Mouse (Mus musculus) intestine, postnatal 0 days (tissue): ENCODE data around the gene Ell. TPM values are rescaled to one million over a fixed set of nuclear protein-coding genes. Genes with fewer than 3 reads are reported as not detected.
A peak's percentile ranks its signal among the peaks of the same experiment; 100 is the strongest.

Source experiments
- ATAC-seq: fragments of 200-750 bp; cut with Nextera tagmentation; 2 replicates; pipeline ENCODE4 v1.8.0; 2017; ENCODE audit warnings: mild to moderate bottlenecking, moderate TSS enrichment, moderate library complexity
- H3K27ac ChIP-seq: fragments of 300-500 bp; sonication (generic); 2 replicates; pipeline ENCODE4 v1.5.1; 2014; ENCODE audit warnings: mild to moderate bottlenecking, low read depth, low read length, moderate library complexity
- H3K27me3 ChIP-seq: fragments of 300-500 bp; sonication (generic); replicated peaks from 2 replicates; pipeline ENCODE4 v1.6.1; 2014; ENCODE audit warnings: low read length, mixed read lengths; ENCODE audit not compliant: control insufficient read depth, insufficient read depth
- H3K36me3 ChIP-seq: fragments of 300-500 bp; sonication (generic); 2 replicates; pipeline ENCODE4 v1.6.1; 2014; ENCODE audit warnings: mild to moderate bottlenecking, moderate library complexity; ENCODE audit not compliant: control insufficient read depth, insufficient read depth
- H3K4me1 ChIP-seq: fragments of 300-500 bp; sonication (generic); replicated peaks from 2 replicates; pipeline ENCODE4 v1.6.1; 2014; ENCODE audit warnings: antibody characterized with exemption, low read length, mixed read lengths; ENCODE audit not compliant: control insufficient read depth, insufficient read depth
- H3K4me2 ChIP-seq: fragments of 300-500 bp; sonication (generic); replicated peaks from 2 replicates; pipeline ENCODE4 v1.6.1; 2014; ENCODE audit warnings: low read depth, mild to moderate bottlenecking, moderate library complexity
- H3K4me3 ChIP-seq: fragments of 300-500 bp; sonication (generic); 2 replicates; pipeline ENCODE4 v1.5.1; 2014; ENCODE audit warnings: low read depth, low read length
- H3K9ac ChIP-seq: fragments of 300-500 bp; sonication (generic); 2 replicates; pipeline ENCODE4 v1.6.1; 2014; ENCODE audit warnings: mild to moderate bottlenecking, low read depth, low read length
- H3K9me3 ChIP-seq: fragments of 300-500 bp; sonication (generic); 2 replicates; pipeline ENCODE4 v1.6.1; 2016; ENCODE audit warnings: mixed run types; ENCODE audit not compliant: control insufficient read depth
- CTCF ChIP-seq: sonication (generic); IDR thresholded peaks from 2 replicates; pipeline ENCODE4 v1.5.1; 2016; ENCODE audit warnings: low read depth, mild to moderate bottlenecking, control low read depth, antibody characterized with exemption, moderate library complexity
- WGBS: fragments of 180-500 bp; shearing (Covaris S2); extraction: QIAGEN DNeasy Blood & Tissue Kit; methylation state at CpG from one replicate; pipeline ENCODE4 v1.1.7; 2014; 5-methylcytosine and 5-hydroxymethylcytosine counted together
- polyA plus RNA-seq: library from polyadenylated mRNA; unstranded; fragments of >200 nt; fragmentation: Nextera tagmentation; extraction: Ambion mirVana; gene quantifications from 2 replicates; pipeline ENCODE4 v1.2.1, GENCODE M21; 2015

The Ell gene
- polyA plus RNA-seq, 1 experiment from 2014 or later = 13.0 TPM

DNA sequence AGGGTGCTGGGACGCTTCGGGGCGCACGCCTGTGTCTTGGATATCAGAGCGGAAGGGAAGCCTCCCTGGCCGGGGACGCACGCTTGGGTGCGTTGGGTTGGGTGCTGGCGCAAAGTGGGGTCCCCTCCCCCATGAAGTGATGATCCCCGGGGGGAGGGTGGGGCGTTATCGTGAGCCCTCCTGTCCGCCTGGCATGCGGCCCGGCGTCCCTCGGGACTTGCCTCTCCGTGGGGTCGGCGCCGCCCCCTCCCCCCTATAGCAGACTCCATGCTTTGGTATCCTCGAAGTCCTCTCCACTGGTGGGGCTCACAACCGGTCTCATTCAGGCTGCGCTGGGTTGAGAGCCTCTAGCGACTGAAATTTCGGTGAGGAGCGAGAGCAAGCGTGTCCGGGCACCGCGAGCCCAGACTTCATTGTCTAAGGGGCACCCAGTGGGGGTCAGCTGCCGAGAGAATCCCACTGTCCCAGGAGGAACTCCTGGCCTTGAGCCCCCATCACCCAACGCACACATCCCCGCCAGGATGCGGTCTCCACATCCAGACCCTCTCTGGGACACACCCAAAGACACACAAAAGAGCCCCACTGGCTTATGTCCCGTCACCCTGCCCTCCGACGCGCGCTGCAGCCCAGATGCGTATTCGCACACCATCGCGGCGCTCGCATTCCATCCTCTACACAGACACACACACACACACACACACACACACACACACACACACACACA lies 45.4 kb upstream of the Ell start:
- no peak overlapping the region for H3K27ac ChIP-seq
- H3K27me3 ChIP-seq = peaks cover 95% of the 10 kb centered on the region
- H3K4me3 ChIP-seq = peak overlapping the region; percentile 42
- no peaks in the 10 kb centered on the region for H3K9me3 ChIP-seq
- peak overlapping the region; percentile 71; the same call in 1 of the 2 replicates for H3K4me2 ChIP-seq
- under 1% methylated on average over 46 of the region's 47 CpGs for WGBS
- no peak for ATAC-seq
- TF ChIP-seq CTCF = no peak
- no peak overlapping the region for H3K9ac ChIP-seq
- H3K36me3 ChIP-seq = no peaks in the 10 kb centered on the region
- peaks cover 6% of the 10 kb centered on the region; the same call in 1 of the 2 replicates for H3K4me1 ChIP-seq

DNA sequence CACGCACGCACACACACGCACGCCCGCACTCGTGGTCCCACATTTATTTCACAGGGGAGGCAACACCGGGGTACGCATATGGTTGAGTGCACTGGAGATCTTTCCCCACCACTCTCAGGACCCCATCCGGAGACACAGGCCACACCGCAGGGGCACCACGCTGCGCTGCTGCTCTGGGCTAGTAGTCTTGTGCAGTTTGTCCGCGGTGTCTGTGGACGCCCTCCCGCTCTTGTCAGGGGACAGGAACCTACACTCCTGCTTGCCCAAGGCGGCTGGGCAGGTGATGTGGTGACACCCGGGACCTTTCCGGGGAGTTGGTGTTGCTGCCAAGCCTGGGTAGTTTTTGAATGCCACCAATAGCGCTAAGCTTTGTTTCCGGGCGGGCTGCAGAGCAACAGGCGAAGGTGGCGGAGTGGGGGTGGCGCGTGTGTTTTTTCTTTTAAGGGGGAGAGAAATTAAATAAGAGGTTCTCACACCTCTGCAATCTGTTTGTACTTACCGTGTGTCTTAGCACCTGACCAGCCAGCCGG lies 44.8 kb upstream of the Ell start:
- Histone ChIP-seq H3K4me3 (no peak overlapping the region), H3K4me2 (no peak overlapping the region), H3K4me1 (peaks cover 1% of the 10 kb centered on the region; the same call in 1 of the 2 replicates), H3K9ac (no peak overlapping the region), H3K27ac (no peak overlapping the region), H3K9me3 (no peaks in the 10 kb centered on the region), H3K36me3 (no peaks in the 10 kb centered on the region), H3K27me3 (peaks cover 95% of the 10 kb centered on the region)
- WGBS = 4% methylated on average over 28 of the region's 28 CpGs
- TF ChIP-seq CTCF = no peak
- ATAC-seq = no peak

DNA sequence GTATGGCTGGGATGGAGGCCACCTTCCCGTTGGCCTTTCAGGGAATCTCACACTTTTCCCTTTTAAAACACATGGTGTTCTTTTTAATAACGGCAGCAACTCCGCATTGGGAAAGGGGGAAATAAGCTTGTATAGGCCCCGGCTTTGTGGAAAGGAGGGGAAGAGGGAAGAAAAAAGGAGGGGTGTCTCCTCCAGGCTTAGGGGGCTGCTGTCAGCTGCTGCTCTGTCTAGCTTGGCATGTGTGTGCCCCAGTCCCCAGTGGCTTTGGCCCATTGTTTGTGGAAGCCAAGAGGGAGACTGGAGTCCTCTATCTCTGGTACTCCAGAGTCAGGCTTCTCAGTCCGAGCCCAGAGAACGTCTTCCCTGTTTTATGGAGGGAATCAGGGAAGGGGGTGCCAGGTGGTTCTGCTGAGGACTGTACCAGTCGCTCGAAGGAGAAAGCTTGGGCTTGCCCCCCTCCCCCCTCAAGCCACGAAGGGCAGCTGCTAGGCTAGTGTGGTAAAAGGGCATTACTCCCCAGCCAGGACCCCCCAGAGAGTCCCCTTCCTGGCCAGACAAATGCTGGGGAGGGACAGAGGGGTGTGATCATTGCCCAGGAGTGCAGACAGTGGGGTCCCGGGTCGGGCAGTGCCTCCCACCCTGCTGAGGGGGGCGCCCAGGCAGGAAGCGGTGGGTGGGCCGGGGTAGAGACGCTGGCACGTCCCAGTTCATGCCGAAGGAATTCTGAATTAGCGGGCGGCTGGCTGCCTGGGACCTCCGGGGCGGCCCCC lies 44.1 kb upstream of the Ell start:
- no peak overlapping the region for H3K4me2 ChIP-seq
- no peaks in the 10 kb centered on the region for H3K4me1 ChIP-seq
- H3K36me3 ChIP-seq = no peaks in the 10 kb centered on the region
- H3K27ac ChIP-seq = no peak overlapping the region
- peaks cover 94% of the 10 kb centered on the region for H3K27me3 ChIP-seq
- ATAC-seq = no peak
- no peak overlapping the region for H3K9ac ChIP-seq
- H3K9me3 ChIP-seq = no peaks in the 10 kb centered on the region
- TF ChIP-seq CTCF = no peak
- 8% methylated on average over 19 of the region's 21 CpGs for WGBS
- H3K4me3 ChIP-seq = no peak overlapping the region

DNA sequence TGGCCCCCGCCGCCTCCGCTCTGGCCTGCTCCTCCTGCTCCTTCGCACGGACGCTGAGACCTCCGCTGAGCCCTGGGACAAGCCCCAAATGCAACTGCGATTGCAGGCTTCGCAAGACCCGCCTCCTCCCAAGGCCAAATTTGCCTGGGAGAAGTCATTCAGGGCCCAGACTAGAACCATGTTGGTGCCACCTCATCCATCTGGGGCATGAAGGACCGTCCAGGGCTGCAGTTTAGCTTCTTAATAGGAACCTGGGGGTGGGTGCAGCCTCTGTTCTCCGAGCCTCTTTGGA lies 43.5 kb upstream of the Ell start:
- Histone ChIP-seq H3K36me3 (no peaks in the 10 kb centered on the region), H3K4me2 (no peak overlapping the region), H3K9ac (no peak overlapping the region), H3K27me3 (peaks cover 92% of the 10 kb centered on the region), H3K4me3 (no peak overlapping the region), H3K27ac (no peak overlapping the region), H3K4me1 (no peaks in the 10 kb centered on the region), H3K9me3 (no peaks in the 10 kb centered on the region)
- 13% methylated on average over 11 of the region's 12 CpGs for WGBS
- TF ChIP-seq CTCF = no peak
- ATAC-seq = no peak

DNA sequence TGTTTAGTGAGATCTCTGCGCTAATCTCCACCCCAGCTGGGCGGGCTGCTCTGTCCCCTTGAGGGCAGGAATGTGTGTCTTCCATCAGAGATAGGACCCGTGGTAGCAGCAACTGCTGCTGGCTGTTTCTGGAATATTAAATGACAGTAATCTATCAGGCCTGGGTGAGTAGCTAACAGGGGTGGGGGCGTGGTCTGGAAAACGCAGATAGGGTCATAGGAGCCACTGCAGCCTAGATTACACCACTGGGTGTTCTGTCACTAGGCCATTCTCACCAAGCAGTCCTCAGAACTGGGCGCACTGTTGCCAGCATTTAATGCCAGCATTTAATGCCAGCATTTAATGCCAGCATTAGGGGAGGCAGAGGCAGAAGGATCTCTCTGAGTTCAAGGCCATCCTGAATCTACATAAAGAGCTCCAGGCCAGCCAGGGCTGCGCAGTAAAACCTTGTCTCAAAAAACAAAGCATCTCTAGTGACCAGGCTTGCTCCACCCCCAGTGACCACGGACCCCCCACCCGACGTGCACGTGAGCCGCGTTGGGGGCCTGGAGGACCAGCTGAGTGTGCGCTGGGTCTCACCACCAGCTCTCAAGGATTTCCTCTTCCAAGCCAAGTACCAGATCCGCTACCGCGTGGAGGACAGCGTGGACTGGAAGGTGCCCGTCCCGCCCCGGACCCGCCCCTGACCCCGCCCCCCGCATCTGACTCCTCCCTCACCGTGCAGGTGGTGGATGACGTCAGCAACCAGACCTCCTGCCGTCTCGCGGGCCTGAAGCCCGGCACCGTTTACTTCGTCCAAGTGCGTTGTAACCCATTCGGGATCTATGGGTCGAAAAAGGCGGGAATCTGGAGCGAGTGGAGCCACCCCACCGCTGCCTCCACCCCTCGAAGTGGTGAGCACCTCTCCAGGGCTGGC lies 38.6 kb upstream of the Ell start:
- no peak overlapping the region for H3K4me3 ChIP-seq
- no peak overlapping the region for H3K9ac ChIP-seq

More for the DNA sequence above, 38.6 kb upstream of the Ell start:
- no peaks in the 10 kb centered on the region; the same call in 1 of the 2 replicates for H3K4me1 ChIP-seq
- H3K9me3 ChIP-seq = no peaks in the 10 kb centered on the region
- 0 out of 2 replicates have a peak, but pooled peaks cover 11% of the 10 kb centered on the region for H3K36me3 ChIP-seq
- no peak for ATAC-seq
- no peak for TF ChIP-seq CTCF
- H3K27me3 ChIP-seq = peaks cover 56% of the 10 kb centered on the region
- H3K4me2 ChIP-seq = peak overlapping the region; percentile 50
- H3K27ac ChIP-seq = no peak overlapping the region
- 8% methylated on average over 39 of the region's 39 CpGs for WGBS
